Mouse (Mus musculus): ENCODE data around the gene Jam2.

DNA sequence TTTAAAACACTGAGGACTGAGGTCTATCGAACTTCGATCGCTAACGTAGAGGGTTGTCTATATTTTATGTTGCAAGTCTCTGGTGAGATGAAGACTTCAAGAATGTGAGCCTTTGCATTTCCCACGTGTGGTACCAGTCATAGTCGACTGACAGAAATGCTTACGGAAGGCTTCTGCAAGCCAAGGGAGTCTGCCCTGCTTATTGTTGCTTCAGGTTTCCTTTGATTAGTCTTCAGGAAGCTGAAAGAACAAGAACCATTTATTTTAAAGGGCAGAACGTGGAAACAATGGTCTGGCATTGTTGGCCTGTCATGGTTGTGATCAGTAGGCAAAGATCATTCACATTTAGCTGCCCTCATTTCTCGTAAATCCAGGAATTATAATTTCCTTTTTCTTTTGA, 22.8 kb downstream of the Jam2 start:
- TF ChIP-seq CTCF (IDR thresholded peaks at IDR 0.05; ENCODE audit: borderline replicate concordance, insufficient read depth, low read depth, low read length) (no peak), POLR2A (IDR thresholded peaks at IDR 0.05; ENCODE audit: borderline replicate concordance, insufficient read depth, low read length) (no peak)

All from cerebellum, adult 2 months (tissue).